Mouse (Mus musculus): ENCODE data around the gene Sec14l1.

DNA sequence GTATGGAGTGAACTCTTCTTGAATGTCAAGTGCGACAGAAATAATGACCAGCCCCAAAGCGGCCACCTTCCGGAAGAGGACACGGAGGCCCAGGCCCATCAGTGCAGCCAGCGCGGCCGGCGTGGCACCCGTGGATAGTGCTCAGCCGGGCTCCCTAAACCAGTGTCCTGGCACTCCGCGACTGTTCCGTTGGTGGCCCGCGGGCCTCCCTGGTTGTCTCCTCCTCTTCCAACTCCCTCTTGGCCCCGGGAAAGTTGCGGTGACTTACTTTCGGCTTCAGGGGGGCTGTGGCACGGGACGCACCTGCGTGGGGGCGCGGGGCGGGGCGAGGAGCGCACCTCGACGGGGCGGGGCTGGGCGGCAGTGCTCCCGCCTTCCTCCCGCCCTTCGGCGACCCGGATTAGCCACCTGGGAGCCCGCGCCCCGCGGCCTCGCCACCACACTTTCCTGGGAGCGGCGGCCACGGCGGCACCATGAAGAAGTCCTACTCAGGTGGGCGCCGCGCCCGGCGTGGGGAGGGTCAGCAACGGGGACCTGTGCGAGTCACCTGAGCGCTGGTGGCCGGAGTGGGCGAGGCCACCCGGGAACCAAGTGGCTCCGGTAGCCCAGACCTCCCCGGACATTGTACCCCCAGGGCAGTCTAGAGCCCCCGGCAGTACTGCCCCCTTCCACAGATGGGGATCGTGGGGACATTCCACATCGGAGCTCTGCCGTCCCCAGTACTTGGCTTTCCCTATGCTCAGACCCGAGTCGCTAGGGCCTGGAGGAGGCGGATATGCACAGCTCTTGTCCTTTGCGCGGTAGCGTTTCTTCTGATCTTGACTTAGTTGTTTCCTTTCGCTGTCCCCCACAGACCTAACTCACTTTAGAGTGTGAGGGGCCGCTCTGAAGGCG lies 84.6 kb downstream of the Sec14l1 start, which contains the start of gene Sept9:
- TF ChIP-seq CTCF (IDR thresholded peaks at IDR 0.05; ENCODE audit: low read depth) (no peak), EP300 (IDR thresholded peaks at IDR 0.05; ENCODE audit: low read depth) (no peak)

Measured in liver, postnatal 0 days (tissue).